Mouse (Mus musculus): ENCODE measurements at regions not wholly inside any gene's neighbourhood (a gene's known extent, or its start where the extent isn't known, plus 50 kb on each side); places are given as distances from the start of the nearest gene placed in this dataset.

- no peaks in the 10 kb centered on the region for H3K9me3 ChIP-seq (replicated peaks; ENCODE audit: low read length)
- peaks cover 2 to 15% of the 10 kb centered on the region in 2 experiments; a peak in 2 of 4 replicates for H3K4me1 ChIP-seq (ENCODE audit: control insufficient read depth in 1 of 2, insufficient read depth in 2 of 2)
- DNase-seq (ENCODE audit: extremely low read depth), result no peak
- in situ Hi-C loops (cut with MboI; ENCODE audit: low pct_ligation_motif_present, low pct_unique_long_range_greater_than_20kb, low sequenced_read_pairs), result no loop called here
- H3K4me2 ChIP-seq (ENCODE audit: insufficient read depth, low read depth, poor library complexity, severe bottlenecking), result no peak overlapping the region
- H3K27ac ChIP-seq (ENCODE audit: insufficient read depth, low read depth), result no peak overlapping the region
- H3K27me3 ChIP-seq (replicated peaks), result no peaks in the 10 kb centered on the region
- TF ChIP-seq MXI1 (IDR thresholded peaks at IDR 0.05; ENCODE audit: low read depth, low read length) (no peak), NELFE (IDR thresholded peaks at IDR 0.05; ENCODE audit: low read depth, low read length) (no peak), SIN3A (IDR thresholded peaks at IDR 0.05; ENCODE audit: low read length) (no peak), POLR2A (IDR thresholded peaks at IDR 0.05; ENCODE audit: low read depth, low read length) (no peak), ZC3H11A (IDR thresholded peaks at IDR 0.05; ENCODE audit: low read depth, low read length) (no peak)
- no peaks in the 10 kb centered on the region for H3K36me3 ChIP-seq (replicated peaks in 1 of 2; ENCODE audit: control insufficient read depth in 1 of 2, insufficient read depth in 1 of 2, low read length in 1 of 2)
- dilution Hi-C loops (cut with MboI; ENCODE audit: extremely low pct_ligation_motif_present, extremely low pct_unique_long_range_greater_than_20kb, low sequenced_read_pairs), result no loop called here
- H3K4me3 ChIP-seq (replicated peaks in 1 of 3; ENCODE audit: low read depth in 2 of 3, low read length in 2 of 3, poor library complexity in 1 of 3), result no peak overlapping the region
- no peak overlapping the region for H3K9ac ChIP-seq (ENCODE audit: insufficient read depth, low read depth)
- no peaks in the 10 kb centered on the region for H3K79me2 ChIP-seq (replicated peaks; ENCODE audit: control insufficient read depth, extremely low read depth, insufficient read depth, poor library complexity, severe bottlenecking)
Measured at GRCm38 (mm10) chr14:61975301-61975732, 317.1 kb upstream of the Rnaseh2b start.

- TF ChIP-seq MAFK (IDR thresholded peaks at IDR 0.05; ENCODE audit: insufficient replicate concordance, low read length) (no peak), IRF4 (IDR thresholded peaks at IDR 0.05; ENCODE audit: low read depth, low read length) (no peak), MYC (IDR thresholded peaks at IDR 0.05; ENCODE audit: low read depth, low read length) (no peak), ZC3H11A (IDR thresholded peaks at IDR 0.05; ENCODE audit: low read depth, low read length) (no peak)
- in situ Hi-C loops (cut with MboI; ENCODE audit: low pct_ligation_motif_present, low pct_unique_long_range_greater_than_20kb, low sequenced_read_pairs), result no loop called here
- H3K36me3 ChIP-seq (replicated peaks in 1 of 2; ENCODE audit: control insufficient read depth in 1 of 2, insufficient read depth in 1 of 2, low read length in 1 of 2), result no peaks in the 10 kb centered on the region
Measured at GRCm38 (mm10) chr14:61980581-61980980, 311.8 kb upstream of the Rnaseh2b start.

DNA sequence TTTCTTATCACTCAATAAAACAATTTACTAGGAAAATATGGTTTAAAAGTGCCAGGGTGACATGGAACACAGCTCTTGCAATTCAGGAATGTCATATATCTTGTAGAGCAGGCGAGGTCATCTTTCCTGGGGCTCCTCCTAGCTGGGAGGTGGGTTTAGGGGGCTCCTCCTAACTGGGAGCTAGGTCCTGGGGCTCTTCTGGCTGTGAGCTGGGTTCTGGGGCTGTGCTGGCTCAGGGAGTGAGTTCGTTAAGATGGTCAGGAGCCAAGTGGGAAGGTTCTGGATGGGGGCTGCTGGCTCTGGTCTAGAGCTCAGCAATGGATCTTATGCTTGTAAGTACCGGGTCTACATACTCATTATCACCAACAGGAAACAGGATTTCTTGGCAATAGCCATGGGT lies 306.8 kb upstream of the Rnaseh2b start:
- dilution Hi-C loops (cut with MboI; ENCODE audit: extremely low pct_ligation_motif_present, extremely low pct_unique_long_range_greater_than_20kb, low sequenced_read_pairs), result no loop called here
- in situ Hi-C loops (cut with MboI; ENCODE audit: low pct_ligation_motif_present, low pct_unique_long_range_greater_than_20kb, low sequenced_read_pairs), result no loop called here

More at GRCm38 (mm10) chr14:61980581-61980980, 311.8 kb upstream of the Rnaseh2b start:
- Histone ChIP-seq H3K4me2 (ENCODE audit: insufficient read depth, low read depth, poor library complexity, severe bottlenecking) (no peak overlapping the region), H3K4me1 (ENCODE audit: control insufficient read depth in 1 of 2, insufficient read depth in 2 of 2) (no peaks in the 10 kb centered on the region), H3K79me2 (replicated peaks; ENCODE audit: control insufficient read depth, extremely low read depth, insufficient read depth, poor library complexity, severe bottlenecking) (no peaks in the 10 kb centered on the region), H3K9me3 (replicated peaks; ENCODE audit: low read length) (peaks cover 8% of the 10 kb centered on the region), H3K27me3 (replicated peaks) (no peaks in the 10 kb centered on the region), H3K4me3 (replicated peaks in 1 of 3; ENCODE audit: low read depth in 2 of 3, low read length in 2 of 3, poor library complexity in 1 of 3) (no peak overlapping the region), H3K27ac (ENCODE audit: insufficient read depth, low read depth) (no peak overlapping the region), H3K9ac (ENCODE audit: insufficient read depth, low read depth) (no peak overlapping the region)
- dilution Hi-C loops (cut with MboI; ENCODE audit: extremely low pct_ligation_motif_present, extremely low pct_unique_long_range_greater_than_20kb, low sequenced_read_pairs), result no loop called here
- DNase-seq (ENCODE audit: extremely low read depth), result no peak

More for the DNA sequence above, 306.8 kb upstream of the Rnaseh2b start:
- Histone ChIP-seq H3K4me3 (replicated peaks in 1 of 3; ENCODE audit: low read depth in 2 of 3, low read length in 2 of 3, poor library complexity in 1 of 3) (no peak overlapping the region), H3K4me2 (ENCODE audit: insufficient read depth, low read depth, poor library complexity, severe bottlenecking) (no peak overlapping the region), H3K9ac (ENCODE audit: insufficient read depth, low read depth) (no peak overlapping the region), H3K9me3 (replicated peaks; ENCODE audit: low read length) (peaks cover 8% of the 10 kb centered on the region), H3K79me2 (replicated peaks; ENCODE audit: control insufficient read depth, extremely low read depth, insufficient read depth, poor library complexity, severe bottlenecking) (no peaks in the 10 kb centered on the region), H3K4me1 (ENCODE audit: control insufficient read depth in 1 of 2, insufficient read depth in 2 of 2) (no peaks in the 10 kb centered on the region), H3K27me3 (replicated peaks) (no peaks in the 10 kb centered on the region), H3K36me3 (replicated peaks in 1 of 2; ENCODE audit: control insufficient read depth in 1 of 2, insufficient read depth in 1 of 2, low read length in 1 of 2) (no peaks in the 10 kb centered on the region), H3K27ac (ENCODE audit: insufficient read depth, low read depth) (no peak overlapping the region)
- DNase-seq (ENCODE audit: extremely low read depth), result no peak
- no peak for TF ChIP-seq NELFE (IDR thresholded peaks at IDR 0.05; ENCODE audit: low read depth, low read length)
- TF ChIP-seq CHD1 (IDR thresholded peaks at IDR 0.05; ENCODE audit: low read depth, low read length), result no peak
- TF ChIP-seq RCOR1 (conservative IDR thresholded peaks at IDR 0.05; ENCODE audit: low read depth, low read length), result no peak
- no peak for TF ChIP-seq SIN3A (IDR thresholded peaks at IDR 0.05; ENCODE audit: low read length)
- no peak for TF ChIP-seq JUN (IDR thresholded peaks at IDR 0.05; ENCODE audit: insufficient read depth, low read depth, low read length)
- no peak for TF ChIP-seq POLR2A (IDR thresholded peaks at IDR 0.05; ENCODE audit: low read depth, low read length)
- TF ChIP-seq NRF1 (IDR thresholded peaks at IDR 0.05; ENCODE audit: low read depth, low read length), result no peak

Measured in CH12.LX (cell line).